Mouse (Mus musculus): ENCODE data around the gene Pitpnm3. TPM values are rescaled to one million over a fixed set of nuclear protein-coding genes. Genes with fewer than 3 reads are reported as not detected.
"Not testable (repeated sequence)": the region's sequence is repeated elsewhere in the genome, so short reads cannot be mapped to it uniquely, and the experiment has no call there.

Pitpnm3 gene
- total RNA-seq (2021) = 10 to 100 TPM; 20.9 to 22.2 TPM
- long read RNA-seq, experiment 1, partial matches to known transcripts = 5 of 12 reads
- long read RNA-seq, experiment 1, other reads (novel, unspliced or antisense) = 6 of 12 reads
- long read RNA-seq, experiment 2, partial matches to known transcripts = 3 of 8 reads
- long read RNA-seq, experiment 2, other reads (novel, unspliced or antisense) = 5 of 8 reads

DNA sequence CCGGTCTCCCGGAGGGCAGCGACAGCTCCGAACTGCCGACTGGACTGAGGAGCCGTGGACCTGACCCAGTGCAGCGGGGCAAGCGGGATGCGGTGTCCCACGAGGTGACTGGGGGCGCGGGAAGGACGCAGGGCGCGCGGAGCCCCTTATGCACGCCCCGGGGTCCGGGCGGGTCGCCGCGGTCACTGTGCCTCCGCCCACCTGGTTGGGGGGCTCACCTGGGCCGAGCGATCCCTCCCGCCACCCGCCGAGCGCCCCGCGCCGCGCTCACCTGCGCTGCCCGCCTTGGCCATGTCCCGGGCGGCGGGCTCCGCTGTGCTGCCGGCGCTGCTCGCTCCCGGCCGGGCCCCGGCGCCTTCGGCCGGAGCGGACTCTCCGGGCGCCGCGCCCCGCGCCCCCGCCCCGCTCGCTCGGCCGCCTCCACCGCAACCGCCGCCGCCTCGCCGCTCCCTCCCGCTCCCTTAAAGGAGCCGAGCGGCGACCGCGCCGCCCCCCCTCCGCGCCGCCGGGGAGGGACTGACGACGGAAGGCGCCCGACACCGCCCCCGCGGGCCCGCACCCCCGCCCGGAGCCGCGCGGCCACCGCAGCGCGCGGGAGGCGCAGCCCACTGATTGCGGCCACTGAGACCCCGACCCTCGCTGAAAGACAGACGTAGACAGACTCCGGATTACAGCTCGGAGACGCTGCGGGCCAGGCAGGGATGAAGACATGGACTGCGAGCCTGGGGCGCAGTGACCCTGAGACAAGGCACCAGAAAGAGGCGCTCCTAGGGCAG lies at the start of gene Pitpnm3:
Pitpnm3 (minus strand) TSS at position 396 of the 776 bp plus-strand sequence.
- DNase-seq (ENCODE audit: low spot score in 2 of 2) = no peak

DNA sequence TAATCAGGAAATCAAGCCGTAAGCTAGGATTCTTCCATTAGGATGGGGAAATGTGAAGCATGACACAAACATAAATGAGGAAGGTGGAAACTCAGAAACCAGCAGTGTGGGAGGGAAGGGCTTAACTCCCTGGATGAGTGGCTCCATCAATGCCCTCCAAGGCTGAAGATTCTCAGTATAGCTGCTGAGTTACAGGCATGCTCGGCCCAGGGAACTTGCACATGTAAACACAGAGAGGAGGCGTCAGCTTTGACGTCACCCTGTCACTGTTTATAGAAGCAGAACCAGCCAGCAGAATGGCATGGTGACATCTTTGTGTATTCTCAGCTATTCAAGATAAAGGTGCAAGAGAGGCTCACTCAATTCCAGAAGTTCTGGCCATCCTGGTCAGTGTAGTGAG lies 48.7 kb upstream of the Pitpnm3 start:
- DNase-seq (ENCODE audit: low spot score in 2 of 2) = no peak

DNA sequence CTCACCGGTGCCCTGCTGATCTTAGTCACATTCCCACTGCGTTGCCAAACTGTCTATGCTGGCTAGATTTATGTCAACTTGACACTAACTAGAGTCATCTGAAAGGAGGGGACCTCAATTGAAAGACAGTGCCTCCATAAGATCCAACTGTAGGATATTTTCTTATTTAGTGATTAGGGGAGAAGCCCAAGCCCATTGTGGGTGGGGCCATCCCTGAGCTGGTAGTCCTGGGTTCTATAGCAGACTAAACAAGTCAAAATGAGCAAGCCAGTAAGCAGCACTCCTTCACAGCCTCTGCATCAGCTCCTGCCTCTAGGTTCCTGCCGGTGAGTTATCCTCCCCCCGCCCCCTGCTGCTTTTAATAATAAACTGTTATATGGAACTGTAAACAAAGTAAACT lies 45.6 kb upstream of the Pitpnm3 start:
- no peak for DNase-seq (ENCODE audit: low spot score in 2 of 2)

DNA sequence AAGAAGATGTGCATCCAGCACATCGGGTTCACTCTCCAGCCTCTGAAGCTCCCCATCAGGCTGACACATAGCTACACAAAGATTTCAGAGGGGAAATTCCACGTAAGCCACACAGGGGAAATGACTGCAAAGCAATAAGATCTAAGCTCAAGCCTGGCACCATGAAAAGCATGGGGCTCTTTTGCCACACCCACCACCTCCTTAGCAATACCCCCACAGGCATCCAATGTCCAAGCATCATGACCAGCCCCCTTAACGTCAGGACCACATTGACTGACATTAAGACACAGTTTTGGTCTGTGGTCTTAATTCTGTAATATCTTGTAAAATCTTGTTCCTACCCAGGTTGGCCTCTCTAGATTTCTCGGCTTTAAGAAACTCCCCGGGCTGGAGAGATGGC lies 45.0 kb upstream of the Pitpnm3 start:
- no peak for DNase-seq (ENCODE audit: low spot score in 2 of 2)

DNA sequence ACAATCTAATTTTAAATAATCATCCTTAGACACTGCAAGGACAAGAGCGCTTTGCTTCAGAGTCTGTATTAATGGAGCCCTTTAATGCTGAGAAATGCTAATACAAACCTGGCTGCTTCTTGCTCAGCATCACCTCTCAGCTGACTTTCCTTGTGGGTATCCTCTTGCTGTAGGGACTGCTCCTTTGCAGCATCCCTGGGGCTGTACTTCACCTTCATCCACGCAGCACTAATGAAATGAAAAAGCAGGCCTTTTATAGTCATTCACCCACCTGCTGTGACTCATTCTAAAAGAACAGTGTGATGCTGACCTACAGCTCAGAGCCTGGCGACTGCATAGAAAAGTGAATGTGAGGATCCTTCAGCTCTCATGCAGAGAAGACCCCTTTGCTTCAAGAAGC lies 41.0 kb upstream of the Pitpnm3 start:
- no peak for DNase-seq (ENCODE audit: low spot score in 2 of 2)

DNA sequence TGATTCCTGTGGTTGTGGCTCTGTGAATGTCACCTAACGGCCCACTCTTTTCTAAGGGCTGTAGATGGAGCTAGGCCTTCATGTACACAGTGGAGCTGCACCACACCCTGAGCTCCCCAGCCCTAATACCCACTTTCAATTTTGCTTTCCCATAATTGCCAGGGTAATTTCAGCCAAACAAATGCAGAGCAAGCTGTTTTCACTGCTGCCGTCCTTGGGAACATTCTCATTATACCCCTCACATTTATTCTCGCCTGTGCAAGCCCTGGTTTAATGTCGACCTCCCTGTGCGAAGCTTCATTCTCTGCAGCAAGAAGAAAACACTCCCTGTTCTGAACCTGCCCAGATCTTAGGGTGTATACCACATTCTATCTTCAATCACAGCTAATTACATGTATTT lies 40.4 kb upstream of the Pitpnm3 start:
- peak in 1 of 2 experiments; percentile 53 for DNase-seq (ENCODE audit: low spot score in 2 of 2)

DNA sequence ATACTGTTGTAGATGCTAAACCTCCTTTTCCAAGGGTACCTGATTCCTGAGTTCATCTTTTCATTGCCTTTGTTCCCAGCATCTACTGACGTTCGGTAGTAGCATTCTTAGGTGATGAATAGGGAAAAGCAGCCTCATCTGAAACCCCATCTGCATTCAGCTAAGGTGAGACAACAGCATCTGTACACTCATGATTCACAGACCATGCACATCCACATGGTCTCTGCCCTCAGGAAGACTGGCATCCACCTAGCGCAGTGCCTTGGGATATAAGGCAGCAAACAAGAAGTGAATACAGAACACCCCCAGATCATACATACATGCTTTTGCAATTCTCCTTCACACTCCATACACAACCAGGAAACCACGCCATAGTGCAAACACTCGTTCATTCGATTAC lies 39.1 kb upstream of the Pitpnm3 start:
- no peak for DNase-seq (ENCODE audit: low spot score in 2 of 2)

DNA sequence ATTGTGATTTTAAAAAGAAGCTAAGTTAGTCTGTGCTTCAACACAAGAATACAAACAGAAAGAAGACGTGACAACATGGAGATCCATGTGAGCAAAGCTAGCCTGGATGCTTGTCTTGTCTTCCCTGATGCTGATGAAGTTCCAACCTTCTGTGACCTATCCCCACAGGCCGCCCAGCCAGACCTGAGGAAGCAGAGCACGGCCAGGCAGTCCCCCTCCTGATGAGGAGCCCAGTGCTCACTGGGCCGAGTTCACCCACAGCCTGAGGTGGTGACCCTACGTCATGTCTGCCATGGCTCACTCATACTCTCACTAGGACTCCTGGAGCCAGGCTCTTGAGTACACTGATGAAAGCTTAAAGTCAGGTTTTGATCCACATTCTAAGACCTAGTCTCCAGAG lies 37.9 kb upstream of the Pitpnm3 start:
- no peak for DNase-seq (ENCODE audit: low spot score in 2 of 2)

DNA sequence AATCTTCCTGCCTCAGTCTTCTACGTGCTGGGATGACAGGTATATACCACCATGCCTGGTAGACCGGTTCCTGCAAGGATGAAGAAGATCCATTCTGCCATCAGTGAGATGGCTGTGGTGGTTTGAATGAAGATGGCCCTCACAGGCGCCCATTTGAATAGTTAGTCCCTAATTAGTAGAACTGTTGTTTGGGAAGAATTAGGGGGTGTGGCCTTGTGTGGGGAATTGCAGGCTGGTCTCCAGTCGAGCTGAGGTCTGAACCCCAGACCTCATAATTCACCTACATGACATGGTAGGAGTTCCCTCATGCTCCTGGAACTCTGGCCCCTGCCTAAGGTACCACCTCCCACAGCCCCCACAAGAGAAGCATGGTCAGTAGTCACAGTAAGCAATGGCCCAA lies 36.3 kb upstream of the Pitpnm3 start:
- DNase-seq (ENCODE audit: low spot score in 2 of 2) = not testable (repeated sequence)

DNA sequence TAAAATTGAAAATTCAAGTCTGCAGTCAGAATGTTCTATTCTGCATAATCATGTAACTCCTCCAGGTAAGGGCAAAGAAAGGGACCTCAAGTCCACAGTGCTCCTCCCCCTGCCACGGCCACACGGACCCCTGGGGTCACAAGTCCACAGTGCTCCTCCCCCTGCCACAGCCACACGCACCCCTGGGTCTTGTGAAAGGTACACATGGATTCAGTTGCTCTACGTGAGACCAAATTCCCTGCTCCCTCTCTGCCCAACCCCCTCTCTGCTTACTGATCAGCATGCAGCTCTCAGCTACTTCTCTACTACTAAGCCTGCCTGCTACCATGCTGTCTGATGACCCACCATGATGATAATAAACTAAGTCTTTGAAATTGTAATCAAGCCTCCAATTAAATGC lies 34.3 kb upstream of the Pitpnm3 start:
- no peak for DNase-seq (ENCODE audit: low spot score in 2 of 2)

DNA sequence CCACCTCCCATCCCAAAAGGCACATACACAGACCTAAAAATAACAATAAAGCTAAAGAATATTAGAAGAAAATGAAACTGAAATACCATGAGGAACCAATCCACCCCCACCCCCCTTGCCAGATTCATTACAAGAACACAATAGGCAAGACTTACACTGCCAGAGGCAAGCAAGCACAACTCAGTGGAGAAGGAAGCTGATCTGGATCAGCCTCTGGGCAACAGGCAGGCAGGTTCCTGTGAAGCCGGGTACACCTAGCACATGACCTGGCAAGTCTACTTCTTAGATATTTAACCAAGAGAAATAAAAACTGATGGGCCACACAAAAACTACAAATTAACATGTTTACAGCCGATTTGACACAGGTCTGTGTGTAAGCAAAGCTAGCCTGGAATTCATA lies 27.6 kb upstream of the Pitpnm3 start:
- DNase-seq (ENCODE audit: low spot score in 2 of 2) = no peak

DNA sequence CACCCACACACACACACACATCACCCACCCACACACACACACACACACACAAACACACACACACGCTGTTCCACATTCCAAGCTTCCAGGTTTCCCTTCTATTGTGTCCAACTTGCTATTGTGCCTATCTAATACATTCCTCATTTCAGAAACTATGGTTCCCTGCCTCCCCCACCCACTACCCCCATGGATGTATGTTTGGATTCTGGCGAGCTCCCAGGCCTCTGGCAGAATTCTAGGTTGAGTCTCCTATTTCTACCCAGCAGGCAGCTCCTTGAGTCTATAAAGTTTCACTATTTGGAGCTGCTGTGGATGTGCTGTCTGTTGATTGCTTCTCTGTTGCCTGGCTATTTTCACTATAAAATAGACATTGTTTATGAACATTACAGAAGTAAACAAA lies 21.0 kb upstream of the Pitpnm3 start:
- DNase-seq (ENCODE audit: low spot score in 2 of 2) = no peak

DNA sequence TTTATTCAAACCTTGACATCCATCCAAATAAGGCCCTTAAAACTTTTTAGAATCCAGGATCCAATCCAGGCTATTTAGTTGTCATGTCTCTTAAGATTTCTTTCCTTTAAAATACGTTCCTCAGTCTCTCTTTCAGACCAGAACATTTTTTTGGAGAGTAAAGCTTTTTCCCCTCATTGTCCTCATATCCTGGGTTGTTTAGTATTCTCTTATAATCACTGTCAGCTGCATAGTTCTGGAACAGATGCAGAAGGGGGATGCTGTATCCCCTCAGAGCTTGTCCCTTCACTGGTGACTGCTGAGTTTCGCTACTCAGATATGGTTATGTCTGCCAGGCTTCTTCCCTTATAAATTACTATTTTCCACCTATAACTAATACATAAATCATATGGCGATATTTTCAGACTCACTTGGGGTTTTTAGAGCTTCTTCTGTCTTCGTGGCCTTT lies 20.4 kb upstream of the Pitpnm3 start:
- DNase-seq (ENCODE audit: low spot score in 2 of 2) = no peak

DNA sequence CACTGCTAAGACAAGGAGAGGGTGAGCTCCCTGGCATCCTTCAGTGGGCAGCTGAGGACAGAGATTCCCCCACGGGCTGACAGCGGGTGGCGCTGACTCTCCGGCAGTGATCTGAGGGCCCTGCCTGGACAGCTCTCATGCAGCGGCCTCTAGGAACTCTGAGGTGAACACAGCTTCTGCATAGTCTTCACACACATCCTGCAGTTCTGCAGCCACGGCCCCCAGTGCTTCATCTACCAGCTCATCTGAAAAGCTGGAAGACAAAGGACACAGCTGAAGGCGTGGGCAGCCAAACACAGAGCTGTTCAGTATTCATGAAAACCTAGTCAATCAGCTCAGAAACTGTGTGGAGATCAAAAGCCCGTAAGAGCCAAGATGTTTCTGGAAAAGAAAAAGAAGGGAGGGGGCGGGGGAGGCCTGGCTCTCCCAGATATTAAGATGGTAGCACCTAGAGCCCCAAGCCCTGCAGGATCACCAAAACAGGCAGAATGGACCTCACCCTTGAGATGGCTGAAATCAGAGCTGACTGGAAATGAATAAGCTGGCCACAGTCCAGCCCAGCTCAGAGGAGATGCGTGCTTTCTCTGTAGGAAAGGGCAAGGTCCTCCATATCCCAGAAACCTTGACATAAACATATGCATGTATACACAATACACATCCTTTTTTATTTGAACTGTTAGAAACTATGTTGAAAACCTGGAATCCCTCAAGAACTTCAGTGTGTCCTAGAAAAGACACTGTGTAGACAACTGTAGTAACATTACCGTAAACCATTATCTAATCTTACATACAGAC lies 19.8 kb upstream of the Pitpnm3 start:
- DNase-seq (ENCODE audit: low spot score in 2 of 2) = peak; percentile 52 to 79

DNA sequence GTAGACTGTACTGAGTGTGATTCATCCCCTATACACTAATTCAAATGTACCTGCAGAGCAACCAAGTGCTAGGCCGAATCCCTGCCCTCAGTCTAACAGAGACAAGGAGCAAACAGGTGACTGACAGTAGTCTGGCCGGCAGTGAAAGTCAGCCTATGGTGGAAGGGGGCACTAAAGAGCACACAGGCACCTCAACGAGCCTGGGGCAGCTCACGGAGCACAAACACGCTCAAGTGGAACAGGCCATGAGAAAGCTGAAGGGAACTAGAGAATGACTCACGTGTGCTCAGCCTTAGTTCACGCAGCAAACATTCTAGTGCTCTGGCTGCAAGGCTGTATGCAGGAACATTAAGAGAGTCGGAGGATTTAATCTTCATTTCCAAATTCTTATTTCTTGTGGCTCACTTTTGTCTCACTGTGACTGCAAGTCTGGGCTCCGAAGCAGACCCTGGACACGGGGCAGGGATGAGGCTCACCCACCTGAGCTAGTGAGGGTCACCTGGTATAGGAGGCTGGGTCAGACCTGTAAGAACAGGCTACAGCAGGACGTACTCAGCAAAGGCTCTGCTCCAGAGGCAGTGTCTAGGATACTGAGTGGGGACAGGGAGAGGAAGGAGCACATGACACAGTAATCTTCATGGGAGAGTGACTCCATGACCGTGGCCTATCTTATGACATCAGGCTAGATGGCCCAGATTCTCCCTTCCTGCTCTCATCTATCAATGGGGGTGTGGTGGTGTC lies 17.7 kb upstream of the Pitpnm3 start:
- DNase-seq (ENCODE audit: low spot score in 2 of 2) = no peak

DNA sequence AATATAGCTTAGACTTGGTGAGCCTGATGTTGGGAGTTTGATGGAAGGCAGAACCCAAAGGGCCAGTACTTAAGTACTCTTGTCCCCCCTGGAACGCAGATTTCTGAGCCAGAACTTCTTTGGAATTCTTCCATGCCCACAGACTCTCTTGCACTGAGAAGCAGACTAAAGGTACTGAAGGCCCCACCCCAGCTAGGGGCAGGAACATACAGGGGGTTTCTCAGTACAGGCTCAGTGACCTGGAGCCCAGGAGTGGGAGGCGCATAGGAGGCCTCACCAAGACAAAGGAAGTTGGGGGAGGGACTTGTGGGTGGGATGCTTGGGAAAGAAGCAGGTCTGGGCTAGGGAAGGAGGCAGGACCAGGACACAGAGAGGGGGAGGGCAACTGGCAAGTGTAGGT lies 15.5 kb upstream of the Pitpnm3 start:
- no peak for DNase-seq (ENCODE audit: low spot score in 2 of 2)

DNA sequence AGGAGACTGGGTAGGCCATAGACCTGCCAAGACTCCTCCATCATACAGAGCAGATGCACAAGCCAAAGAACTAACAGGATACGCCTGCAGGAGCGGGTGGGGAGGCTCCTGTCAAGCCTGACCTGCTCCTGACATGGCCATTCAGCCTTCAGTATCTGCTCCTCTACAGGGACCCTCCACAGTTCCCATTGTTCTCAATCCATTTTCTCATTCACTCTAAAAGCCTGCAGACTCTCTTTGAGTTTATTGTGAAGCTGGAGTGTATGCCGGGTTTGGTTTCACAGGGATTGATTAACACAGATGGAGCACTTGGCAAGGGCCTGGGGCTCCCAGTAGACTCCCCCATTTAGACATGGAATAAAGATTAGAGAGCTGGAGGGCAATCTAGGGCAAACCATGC lies 12.3 kb upstream of the Pitpnm3 start:
- DNase-seq (ENCODE audit: low spot score in 2 of 2) = peak in 1 of 2 experiments; percentile 65

DNA sequence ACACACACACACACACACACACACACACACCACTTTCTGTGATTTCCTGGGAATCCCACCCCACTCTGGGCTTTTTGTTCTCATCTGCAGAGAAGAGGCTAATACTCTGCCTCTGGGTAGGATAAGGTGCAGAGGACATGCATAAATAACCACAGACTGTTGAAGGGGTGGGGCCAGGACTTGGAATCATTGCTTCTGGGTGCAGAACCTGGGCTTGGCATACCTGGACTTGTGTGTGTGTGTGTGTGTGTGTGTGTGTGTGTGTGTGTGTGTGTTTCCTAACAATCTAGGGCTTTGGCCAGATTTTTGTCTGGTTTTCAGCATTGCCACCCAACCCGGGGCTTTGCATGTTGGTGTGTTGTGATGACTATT lies 10.3 kb upstream of the Pitpnm3 start:
- DNase-seq (ENCODE audit: low spot score in 2 of 2) = no peak

DNA sequence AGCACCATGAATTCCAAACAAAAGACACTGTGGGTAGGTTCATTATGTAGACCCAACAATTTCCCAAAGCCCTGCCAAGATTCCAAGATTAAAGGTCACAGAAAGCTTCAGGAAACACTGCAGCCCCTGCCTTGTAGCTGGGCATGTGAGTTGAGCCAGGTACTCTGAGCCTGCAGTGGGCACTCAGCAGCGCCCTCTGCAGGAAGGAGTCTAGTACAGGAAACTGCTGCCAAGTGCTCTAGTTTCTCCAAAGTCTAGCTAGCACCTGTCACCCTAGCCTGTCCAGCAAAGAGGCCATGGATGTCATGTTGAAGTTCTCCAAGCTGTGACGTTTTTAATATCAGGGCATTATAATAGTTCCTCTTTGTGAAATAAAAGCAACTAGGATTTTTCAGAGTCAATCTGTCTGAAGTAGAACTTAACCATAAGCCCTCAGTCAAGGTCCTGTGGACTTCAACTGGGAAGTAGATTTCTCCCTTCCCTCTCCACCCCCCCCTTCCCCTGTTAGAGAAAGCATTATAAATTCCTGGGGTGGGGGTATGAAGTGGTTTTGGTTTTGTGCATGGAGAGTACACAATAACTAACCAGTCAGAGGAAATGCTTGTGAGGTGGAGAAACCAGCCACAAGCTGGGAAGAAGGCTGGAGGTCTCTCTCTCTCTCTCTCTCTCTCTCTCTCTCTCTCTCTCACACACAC lies 9.8 kb upstream of the Pitpnm3 start:
- no peak for DNase-seq (ENCODE audit: low spot score in 2 of 2)

DNA sequence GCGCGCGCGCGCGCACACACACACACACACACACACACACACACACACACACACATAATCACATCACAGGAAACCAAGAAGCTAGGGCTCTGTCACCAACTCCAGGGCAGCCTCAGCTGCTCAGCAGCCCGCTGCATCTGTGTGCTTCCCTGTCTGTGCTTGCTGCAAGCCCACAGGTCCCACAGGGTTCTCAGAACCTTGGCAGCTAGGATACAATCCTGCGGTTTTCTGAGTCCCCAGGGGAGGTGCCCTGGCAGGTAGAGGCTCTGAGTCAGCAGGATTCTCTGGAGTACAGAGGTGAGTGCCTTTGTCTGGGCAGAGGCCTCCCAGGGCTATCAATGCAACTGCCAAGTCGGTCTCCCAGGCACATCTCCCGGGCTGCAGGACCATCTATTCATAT lies 7.3 kb upstream of the Pitpnm3 start:
- DNase-seq (ENCODE audit: low spot score in 2 of 2) = no peak

DNA sequence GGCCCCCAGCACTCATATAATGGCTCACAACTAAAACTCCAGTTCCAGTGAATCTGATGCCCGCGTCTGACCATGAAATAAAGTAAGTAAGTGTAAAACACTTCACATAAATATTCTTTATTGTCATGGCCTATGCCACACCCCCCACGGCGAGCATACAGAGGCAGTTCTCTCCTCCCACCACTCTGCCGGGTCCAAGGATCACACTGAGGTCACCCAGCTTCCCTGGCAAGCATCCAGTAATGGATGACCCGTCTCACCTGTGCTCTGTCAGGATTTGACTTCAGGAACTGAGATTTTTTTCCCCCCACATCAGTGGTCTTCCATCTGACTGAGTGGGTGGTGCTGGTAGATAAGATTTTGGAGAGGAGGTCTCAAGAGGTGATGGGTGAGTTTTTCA lies 4.6 kb upstream of the Pitpnm3 start:
- DNase-seq (ENCODE audit: low spot score in 2 of 2) = no peak

All from layer of hippocampus, postnatal 14 days (tissue).